Mouse (Mus musculus) 3134 (cell line): ENCODE results near the gene Hoxc13.

Source experiments
- DNase-seq: peaks from one replicate; pipeline ENCODE4 v3.0.0-alpha.2; 2011; ENCODE audit warnings: low spot score; ENCODE audit not compliant: insufficient read length; ENCODE audit errors: extremely low read depth

The Hoxc13 gene

DNA sequence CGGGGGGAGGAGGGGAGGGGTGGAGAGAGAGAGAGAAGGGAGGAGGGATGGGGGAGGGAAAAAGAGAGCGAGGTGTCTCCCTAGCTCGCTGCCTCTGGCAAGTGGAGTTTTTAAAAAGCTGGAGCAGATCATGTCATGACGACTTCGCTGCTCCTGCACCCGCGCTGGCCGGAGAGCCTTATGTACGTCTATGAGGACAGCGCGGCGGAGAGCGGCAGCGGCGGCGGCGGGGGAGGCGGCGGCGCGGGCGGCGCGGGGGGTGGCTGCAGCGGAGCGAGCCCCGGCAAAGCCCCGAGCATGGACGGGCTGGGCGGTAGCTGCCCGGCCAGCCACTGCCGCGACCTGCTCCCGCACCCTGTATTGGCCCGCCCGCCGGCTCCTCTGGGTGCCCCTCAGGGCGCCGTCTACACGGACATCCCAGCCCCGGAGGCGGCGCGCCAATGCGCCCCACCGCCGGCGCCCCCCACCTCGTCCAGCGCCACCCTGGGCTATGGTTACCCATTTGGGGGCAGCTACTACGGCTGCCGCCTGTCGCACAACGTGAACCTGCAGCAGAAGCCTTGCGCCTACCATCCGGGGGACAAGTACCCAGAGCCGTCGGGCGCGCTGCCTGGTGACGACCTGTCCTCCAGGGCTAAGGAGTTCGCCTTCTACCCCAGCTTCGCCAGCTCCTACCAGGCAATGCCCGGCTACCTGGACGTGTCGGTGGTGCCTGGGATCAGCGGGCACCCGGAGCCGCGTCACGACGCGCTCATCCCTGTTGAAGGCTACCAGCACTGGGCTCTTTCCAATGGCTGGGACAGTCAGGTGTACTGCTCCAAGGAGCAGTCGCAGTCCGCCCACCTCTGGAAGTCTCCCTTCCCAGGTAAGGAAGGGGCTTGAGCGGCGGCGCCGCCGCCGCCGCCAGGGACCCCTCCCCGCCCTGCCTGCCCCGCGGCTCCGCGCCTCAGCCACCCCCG is at the start of gene Hoxc13:
Gene Hoxc13, plus strand, starts transcription at position 51 of the 959 bp plus-strand sequence.
- peak; percentile 76 for DNase-seq

DNA sequence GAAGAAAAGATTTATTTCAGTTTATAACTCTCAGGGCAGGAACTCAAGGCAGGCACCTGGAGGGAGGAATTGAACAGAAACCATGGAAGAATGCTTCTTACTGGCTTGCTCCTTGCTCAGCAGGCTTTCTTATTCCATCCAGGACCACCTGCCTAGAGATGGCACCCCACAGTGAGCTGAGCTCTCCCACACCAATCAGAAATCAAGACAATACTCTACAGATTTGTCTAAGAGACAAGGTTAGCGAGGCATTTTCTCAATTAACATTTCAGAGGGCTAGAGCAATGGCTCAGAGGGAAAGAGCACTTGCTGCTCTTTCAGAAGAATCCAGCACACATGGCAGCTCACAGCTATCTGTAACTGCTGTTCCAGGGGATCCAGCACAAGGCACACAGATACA is 35.1 kb upstream of the Hoxc13 start:
- DNase-seq, result no peak

- DNase-seq, result no peak
Measured at GRCm38 (mm10) chr15:102895115-102895514, 25.8 kb upstream of the Hoxc13 start.

DNA sequence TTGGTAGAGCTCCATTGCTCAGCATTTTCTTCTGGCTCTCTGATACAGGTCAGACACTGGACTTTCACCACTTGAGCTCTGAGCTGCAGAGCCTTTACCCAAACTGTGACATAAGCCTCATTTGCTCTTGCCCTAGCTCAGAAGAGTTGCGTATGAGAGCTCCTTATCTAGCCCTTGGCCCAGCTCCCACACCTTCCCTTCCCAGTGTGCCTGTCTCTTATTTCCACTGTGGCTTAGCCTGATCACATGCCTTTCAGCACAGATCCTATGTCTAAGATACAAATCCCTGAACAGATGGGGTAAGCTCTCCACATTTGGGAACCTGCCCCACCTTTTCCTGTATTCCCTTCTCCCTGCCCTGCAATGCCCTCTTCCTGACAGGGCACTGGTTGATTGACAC is 16.0 kb upstream of the Hoxc13 start:
- no peak for DNase-seq

- DNase-seq, result no peak
Measured at GRCm38 (mm10) chr15:102909536-102909935, 11.4 kb upstream of the Hoxc13 start.

DNA sequence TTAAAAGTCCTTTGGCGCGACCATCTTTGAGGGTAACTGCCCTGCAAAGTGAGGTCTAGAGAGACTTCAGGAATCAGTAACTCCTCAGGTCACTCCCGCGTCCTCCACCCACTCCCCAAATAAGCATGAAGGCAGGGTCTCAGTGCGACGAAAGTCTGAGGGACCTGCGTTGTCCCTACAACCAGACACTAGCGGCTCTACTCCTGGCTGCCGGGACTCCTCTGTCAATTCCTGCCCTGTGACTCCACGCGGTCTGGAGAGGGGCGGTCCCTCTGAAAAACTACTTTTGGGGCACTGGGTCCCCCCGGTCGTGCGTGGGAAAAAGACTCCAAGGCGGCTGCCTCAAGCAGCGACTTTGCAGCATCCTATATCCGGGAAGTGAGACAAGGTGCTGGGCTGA is 10.9 kb upstream of the Hoxc13 start:
- no peak for DNase-seq

- DNase-seq, result no peak
Measured at GRCm38 (mm10) chr15:102910496-102911095, 10.3 kb upstream of the Hoxc13 start.

GRCm38 (mm10) chr15:102913038-102913585 is 7.8 kb upstream of the Hoxc13 start:
- DNase-seq, result no peak

GRCm38 (mm10) chr15:102917972-102918572 is 2.8 kb upstream of the Hoxc13 start:
- DNase-seq, result no peak

- no peak for DNase-seq
Measured at GRCm38 (mm10) chr15:102918611-102919265, 2.2 kb upstream of the Hoxc13 start.

DNA sequence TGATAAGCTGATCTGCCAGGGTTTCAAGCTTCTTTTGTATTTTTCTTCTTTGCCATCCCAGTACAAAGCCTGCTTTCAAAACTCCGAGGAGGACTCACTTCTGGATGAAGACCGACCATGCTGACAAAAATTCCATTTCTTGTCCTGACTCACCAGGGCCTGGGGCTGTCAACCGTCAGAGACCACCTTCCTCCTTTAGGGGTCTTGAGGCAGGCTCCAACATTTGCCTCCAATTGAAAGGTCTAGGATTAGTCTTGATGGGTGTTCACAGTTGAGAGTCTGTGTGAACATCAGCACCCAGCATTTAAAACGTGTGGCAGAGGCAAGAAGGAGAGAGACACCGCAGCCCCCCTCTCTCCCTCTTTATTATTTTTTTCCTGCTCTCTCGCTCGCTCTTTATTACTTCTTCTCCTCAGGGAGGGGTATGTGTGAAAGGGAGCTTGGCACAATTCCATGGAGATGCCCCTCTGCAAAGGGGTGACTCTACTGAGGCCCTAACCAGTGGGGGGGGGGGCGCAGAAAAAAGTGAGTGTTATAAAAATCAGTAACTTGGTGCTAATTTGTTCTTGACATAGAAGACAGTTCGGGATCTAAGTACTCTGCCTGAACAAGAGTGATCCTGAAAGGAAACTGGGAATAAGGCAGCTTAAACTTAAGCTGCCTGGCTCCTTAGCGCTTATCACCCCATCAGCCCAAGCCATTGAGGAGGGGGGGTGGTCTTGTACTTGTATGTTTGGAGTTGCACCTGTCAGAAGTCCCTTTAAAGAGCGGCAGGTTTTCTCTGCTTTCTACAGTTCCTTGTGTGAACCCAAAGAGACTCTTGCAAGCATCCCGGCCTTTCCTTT is 1.3 kb upstream of the Hoxc13 start:
- DNase-seq, result no peak

DNA sequence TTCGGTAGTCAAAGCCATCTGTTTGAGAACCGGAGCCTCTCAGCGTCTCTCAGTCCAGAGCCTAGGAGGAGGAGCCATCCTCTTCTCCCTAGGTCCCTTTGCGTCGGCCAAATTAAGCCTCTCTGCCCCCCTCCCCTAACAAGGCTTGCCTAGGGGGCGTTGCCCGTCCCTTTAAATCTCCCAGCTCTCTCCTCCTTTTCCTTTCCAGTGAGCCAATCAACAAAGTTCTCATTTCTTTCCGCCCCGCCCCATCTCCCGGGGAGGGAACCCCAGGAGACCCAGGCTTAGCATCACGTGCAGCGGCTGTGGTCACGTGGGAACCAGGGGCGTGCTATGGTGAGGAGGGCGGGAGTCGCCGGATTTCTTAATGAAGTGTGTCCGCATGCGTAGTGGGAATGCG is 284 bp upstream of the Hoxc13 start:
- DNase-seq, result peak; percentile 94

DNA sequence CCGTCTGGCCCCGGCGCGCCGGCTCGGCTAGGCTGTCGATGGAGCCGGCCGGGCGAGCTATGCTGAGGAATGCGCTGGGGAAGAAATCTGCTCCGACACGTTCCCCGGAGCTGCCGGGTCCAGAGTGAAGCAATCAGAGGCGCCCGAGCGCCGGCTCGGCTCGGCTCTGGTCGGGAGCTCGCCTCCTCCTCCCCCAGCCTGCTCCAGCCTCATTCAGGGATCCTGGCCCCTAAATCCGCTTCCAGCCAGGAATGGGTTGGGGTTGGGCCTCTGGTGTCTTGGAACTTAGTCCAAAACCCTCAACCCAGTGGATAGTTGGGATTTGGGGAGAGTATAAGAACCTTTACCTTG is 1.1 kb downstream of the Hoxc13 start:
- peak; percentile 70 for DNase-seq

DNA sequence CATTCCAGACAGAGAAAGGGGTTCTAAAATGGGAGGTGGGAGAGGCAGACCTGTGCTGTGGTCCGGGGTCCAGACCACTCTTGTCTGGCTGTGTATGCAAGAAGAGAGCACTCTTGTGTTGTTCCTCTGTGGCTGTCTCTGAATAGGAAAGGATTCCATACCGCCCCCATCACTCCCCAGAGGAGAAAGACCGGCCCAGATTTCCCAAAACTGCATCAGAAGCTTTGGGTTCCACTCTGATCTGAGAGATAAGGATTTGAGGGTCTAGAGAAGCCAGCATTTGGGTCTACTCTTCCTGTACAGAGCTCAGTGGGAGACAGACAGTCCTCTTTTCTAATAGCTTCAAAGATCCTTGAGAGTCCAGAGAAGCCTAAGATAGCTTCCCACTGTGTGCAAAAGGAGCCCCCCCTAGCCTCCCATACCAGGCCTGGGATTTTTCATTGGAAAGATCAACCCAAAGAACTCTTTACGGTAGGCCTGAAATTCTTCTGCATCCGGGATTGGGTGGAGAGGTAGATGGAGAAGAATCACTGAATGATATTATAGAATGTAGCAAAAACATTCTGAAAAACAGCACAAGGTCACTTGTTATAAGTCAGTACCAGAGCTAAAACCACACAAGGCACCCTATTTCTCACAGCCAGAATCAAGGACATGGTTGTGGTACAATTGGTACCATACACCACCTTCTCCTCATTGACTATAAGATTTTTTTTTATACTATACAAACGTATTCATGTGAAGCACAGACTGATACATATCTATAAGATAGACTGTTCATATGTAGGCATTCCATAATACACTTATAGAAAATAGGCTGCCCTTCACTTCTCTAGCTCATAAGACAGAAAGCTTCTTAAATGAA is 2.0 kb downstream of the Hoxc13 start:
- no peak for DNase-seq

DNA sequence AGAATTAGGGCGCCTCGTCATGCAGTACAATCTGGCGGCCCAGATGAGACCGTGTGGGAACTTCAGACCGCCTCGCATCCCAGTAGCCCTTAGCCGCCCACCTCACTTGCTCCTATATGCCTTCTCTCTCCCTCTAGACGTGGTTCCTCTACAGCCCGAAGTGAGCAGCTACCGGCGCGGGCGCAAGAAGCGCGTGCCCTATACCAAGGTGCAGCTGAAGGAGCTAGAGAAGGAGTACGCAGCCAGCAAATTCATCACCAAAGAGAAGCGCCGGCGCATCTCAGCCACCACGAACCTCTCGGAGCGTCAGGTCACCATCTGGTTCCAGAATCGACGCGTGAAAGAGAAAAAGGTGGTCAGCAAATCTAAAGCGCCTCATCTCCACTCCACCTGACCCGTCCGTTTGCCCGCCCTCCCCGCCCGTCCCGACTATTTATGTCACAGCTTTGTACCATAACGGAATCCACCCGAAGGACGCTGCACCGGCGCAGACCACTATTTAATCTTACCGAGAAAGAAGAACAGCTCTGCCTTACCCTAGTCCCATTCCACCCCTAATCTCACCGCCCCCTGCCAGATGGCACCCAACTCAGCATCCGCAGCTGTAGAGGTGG is 6.2 kb downstream of the Hoxc13 start:
- DNase-seq, result no peak

DNA sequence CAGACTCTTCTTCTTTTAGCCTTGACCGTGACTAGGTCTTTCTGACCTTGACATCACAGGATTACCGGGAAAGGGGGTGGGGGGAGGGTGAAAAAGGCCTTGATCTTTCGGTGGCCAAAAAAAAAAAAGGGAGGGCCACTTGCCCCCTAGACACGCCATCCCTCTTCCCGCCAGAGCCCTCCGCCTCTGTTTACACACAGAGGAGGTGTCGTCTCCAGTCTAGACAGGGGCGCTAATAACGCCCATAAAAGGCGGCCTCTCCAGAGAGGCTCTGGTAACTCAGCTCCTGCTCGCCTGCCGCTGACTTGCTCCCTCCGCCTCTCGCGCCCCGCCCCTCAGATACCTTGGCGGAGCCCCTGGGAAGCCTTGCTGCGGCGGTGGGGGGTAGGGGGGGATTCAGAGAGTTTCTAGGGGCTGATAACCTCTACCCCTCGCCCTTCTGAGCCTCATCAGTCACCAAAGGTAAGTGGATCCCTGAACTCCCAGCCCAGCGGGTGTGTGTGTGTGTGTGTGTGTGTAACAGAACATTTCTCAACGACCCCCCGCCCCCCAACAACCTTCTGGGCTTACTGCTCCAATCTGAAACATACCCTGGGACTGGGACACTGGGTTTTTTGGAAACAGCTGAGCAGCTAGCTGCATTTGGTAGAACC is 10.9 kb downstream of the Hoxc13 start:
- peak; percentile 43 for DNase-seq

- no peak for DNase-seq
Measured at GRCm38 (mm10) chr15:102934438-102934837, 13.5 kb downstream of the Hoxc13 start.

DNA sequence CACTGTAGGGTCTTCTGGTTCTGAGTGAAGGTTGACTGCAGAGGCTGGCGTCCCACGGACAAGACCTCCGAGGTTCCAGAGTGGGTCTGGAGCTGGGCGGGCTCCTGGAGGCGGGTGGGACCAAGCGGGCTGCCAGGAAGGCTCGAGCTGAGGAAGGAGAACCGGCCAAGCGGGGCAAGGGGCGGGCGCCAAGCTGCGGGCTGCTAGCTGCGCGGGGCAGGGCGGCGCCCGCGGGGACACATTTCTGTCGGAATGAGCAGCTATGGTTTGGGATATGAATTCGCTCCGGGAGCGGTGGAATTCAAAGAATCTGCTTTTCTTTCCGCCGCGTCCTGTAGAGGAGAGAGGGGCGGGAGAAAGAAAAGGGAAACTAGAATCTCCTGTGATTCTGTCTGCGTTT is 14.0 kb downstream of the Hoxc13 start:
- DNase-seq, result peak; percentile 77
